Mouse (Mus musculus) left cerebral cortex, postnatal 25 days (tissue): Measurements from ENCODE around the gene Aox2. TPM values are rescaled to one million over a fixed set of nuclear protein-coding genes. Genes with fewer than 3 reads are reported as not detected.

Experiments used
- DNase-seq, 2 experiments: peaks; one replicate each; pipeline ENCODE4 v3.0.0; 2022; ENCODE audit warnings: low spot score in 2 of 2, mixed read lengths in 1 of 2
- intact Hi-C: fragments of 180-260 bp; cut with DNase I; formaldehyde crosslinking; loops from one replicate; pipeline ENCODE4 v1.15.1; 2025
- total RNA-seq, 2 experiments: library from RNA; stranded (reverse); gene quantifications; 2 replicates each; pipeline ENCODE4 v1.2.3; 2021

The Aox2 gene
- total RNA-seq: not detected

- DNase-seq: no peak
- intact Hi-C loops: no loop called here
These were observed at the start of gene Aox2 for GRCm38 (mm10) chr1:58278026-58278425. TSS of gene Aox2 (plus strand) at chr1:58278326.

GRCm38 (mm10) chr1:58228916-58229315 lies 49.2 kb upstream of the Aox2 start:
- intact Hi-C loops: no loop called here
- DNase-seq: no peak

GRCm38 (mm10) chr1:58229774-58230173 lies 48.4 kb upstream of the Aox2 start:
- intact Hi-C loops: no loop called here
- peak in 1 of 2 experiments; percentile 16 for DNase-seq

- DNase-seq: no peak
- intact Hi-C loops: no loop called here
These were observed 47.6 kb upstream of the Aox2 start for GRCm38 (mm10) chr1:58230542-58230941.

- DNase-seq: no peak
- intact Hi-C loops: no loop called here
These were observed 42.7 kb upstream of the Aox2 start for GRCm38 (mm10) chr1:58235405-58235804.

GRCm38 (mm10) chr1:58237527-58238299 lies 40.4 kb upstream of the Aox2 start:
- DNase-seq: no peak
- intact Hi-C loops: no loop called here

- DNase-seq: no peak
- intact Hi-C loops: no loop called here
These were observed 39.7 kb upstream of the Aox2 start for GRCm38 (mm10) chr1:58238440-58238839.

- DNase-seq: no peak
- intact Hi-C loops: no loop called here
These were observed 39.2 kb upstream of the Aox2 start for GRCm38 (mm10) chr1:58238961-58239360.

GRCm38 (mm10) chr1:58240347-58240746 lies 37.8 kb upstream of the Aox2 start:
- intact Hi-C loops: no loop called here
- no peak for DNase-seq

- no peak for DNase-seq
- intact Hi-C loops: no loop called here
These were observed 33.6 kb upstream of the Aox2 start for GRCm38 (mm10) chr1:58244487-58244886.

GRCm38 (mm10) chr1:58248518-58248917 lies 29.6 kb upstream of the Aox2 start:
- DNase-seq: no peak
- intact Hi-C loops: no loop called here

- intact Hi-C loops: no loop called here
- DNase-seq: no peak
These were observed 24.7 kb upstream of the Aox2 start for GRCm38 (mm10) chr1:58253466-58253865.

- intact Hi-C loops: no loop called here
- DNase-seq: no peak
These were observed 20.7 kb upstream of the Aox2 start for GRCm38 (mm10) chr1:58257195-58257991.

GRCm38 (mm10) chr1:58260311-58260710 lies 17.8 kb upstream of the Aox2 start:
- intact Hi-C loops: no loop called here
- DNase-seq: no peak

GRCm38 (mm10) chr1:58268231-58268630 lies 9.9 kb upstream of the Aox2 start:
- intact Hi-C loops: no loop called here

GRCm38 (mm10) chr1:58270807-58271569 lies 7.1 kb upstream of the Aox2 start:
- intact Hi-C loops: loop anchor here (2.0 to 5.0 kb wide), 3 partner anchors 114 to 844 kb away; no protein-coding TSS in a partner anchor
- peak; percentile 63 to 78 for DNase-seq

More at GRCm38 (mm10) chr1:58268231-58268630, 9.9 kb upstream of the Aox2 start:
- DNase-seq: no peak

- no peak for DNase-seq
- intact Hi-C loops: no loop called here
These were observed 2.2 kb upstream of the Aox2 start for GRCm38 (mm10) chr1:58275879-58276278.

- no peak for DNase-seq
- intact Hi-C loops: no loop called here
These were observed 387 bp downstream of the Aox2 start for GRCm38 (mm10) chr1:58278513-58278912.

- DNase-seq: no peak
- intact Hi-C loops: no loop called here
These were observed 2.3 kb downstream of the Aox2 start for GRCm38 (mm10) chr1:58280381-58280780.

GRCm38 (mm10) chr1:58280939-58281624 lies 3.0 kb downstream of the Aox2 start:
- intact Hi-C loops: no loop called here
- no peak for DNase-seq
